Mouse (Mus musculus): Measurements from ENCODE around the gene Pgam2.
"Not testable (repeated sequence)": the region's sequence is repeated elsewhere in the genome, so short reads cannot be mapped to it uniquely, and the experiment has no call there.

Gene Pgam2

DNA sequence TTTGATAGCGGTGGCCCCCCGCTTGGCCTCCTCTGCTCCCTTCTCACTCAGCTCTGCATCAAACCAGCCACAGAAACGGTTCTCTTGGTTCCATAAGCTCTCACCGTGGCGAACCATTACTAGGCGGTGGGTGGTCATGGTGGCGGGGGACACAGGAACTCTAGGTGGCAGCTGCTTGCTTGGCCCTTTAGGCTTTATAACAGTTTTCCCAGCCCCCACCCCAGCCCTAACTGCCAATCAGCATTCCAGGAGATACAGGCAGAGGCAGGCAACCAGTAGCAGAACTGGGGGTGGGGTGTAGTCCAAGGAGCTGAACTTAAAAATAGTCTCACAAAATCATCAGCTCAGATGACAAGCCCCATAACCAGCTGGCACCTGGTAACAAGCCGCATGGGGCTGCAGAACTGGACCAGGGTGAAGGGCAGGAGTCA, at the start of gene Pgam2:
TSS of gene Pgam2 (minus strand) at position 183 of the 431 bp plus-strand sequence.
- in situ Hi-C loops (cut with MboI): no loop called here

DNA sequence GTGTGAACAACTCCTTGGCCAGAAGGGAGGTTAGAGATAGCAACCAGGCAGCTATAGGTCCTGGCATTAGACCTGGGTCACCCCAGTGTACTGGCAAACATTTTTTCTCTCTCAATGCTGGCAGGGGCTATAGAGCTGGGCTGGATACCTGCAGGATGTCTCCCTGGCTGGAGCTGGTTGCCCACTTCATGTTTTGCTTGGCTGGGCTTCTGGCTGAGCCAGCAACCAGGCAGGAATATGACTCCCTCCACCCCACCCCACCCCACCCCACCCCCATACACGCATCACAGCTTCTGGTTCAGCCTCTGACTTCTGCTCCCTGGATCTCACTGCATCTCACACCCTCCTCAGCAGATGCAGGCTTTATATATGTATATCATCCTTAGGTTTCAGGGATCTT, 48.8 kb upstream of the Pgam2 start:
- in situ Hi-C loops (cut with MboI): no loop called here

DNA sequence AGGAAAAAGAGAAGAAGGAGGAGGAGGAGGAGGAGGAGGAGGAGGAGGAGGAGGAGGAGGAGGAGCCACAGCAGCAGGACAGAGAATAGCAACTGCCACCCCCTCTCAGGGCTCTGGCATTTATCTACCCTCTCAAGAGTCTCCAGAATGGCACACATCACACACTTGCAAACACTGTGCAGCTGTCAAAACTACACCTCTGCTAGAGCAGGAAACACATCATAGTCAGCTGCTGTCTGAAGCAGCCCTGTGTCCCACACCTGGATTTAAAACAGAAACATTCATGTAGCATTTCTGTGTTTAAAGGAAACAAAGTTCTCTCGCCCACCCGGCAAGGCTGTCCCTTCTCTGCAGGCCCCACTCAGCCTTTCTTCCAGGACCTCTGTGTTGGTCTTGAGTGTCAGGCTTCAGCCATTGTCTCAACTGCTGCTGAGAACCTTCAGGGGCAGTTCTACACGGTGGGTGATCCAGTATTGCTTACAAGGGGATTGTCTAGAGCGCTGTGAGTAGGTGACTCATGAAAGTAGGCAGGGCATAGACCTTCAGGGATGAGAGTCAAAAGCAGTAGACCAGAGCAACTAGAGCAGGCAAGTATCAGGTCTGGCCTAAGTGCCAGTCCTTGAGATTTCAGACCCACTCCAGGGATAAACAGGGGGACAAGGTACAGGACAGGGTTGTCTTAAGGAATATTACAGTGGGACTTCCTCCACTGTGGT, 47.6 kb upstream of the Pgam2 start:
- in situ Hi-C loops (cut with MboI): no loop called here

DNA sequence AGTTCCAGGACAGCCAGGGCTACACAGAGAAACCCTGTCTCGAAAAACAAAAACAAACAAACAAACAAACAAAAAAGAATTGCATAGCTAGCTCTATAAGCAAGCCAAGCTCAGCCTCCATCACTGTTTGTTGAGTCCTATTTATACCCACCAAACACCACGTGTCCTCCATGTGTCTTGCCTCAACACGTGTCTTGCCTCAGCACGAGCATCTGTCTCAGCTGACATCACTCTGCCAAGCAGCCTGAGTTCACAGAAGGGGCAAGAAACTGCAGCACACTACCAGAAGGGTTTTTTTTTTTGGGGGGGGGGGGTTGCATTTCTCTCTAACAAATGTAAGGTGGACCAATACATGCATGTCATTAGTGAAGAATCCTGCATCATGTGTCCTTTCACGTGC, 46.9 kb upstream of the Pgam2 start:
- in situ Hi-C loops (cut with MboI): no loop called here

DNA sequence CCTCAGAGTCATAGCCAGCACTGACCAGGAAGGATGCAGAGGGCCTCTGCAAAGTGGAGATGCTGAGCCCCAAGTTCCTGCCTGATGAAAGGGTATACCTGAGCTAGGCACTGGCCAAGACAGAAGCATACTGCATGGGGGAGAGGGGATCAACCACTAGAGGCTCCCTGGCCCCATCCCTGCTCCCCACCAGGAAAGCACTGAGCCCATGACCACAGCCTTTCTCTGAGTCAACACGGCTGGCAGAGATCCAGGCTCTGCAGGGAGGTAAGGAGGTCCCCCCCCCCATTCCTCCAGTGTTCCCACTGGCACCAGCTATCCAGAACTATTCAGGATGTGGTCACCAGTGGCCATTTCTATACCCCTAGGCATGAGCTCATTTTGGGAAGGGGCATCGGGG, 45.8 kb upstream of the Pgam2 start:
- in situ Hi-C loops (cut with MboI): no loop called here

DNA sequence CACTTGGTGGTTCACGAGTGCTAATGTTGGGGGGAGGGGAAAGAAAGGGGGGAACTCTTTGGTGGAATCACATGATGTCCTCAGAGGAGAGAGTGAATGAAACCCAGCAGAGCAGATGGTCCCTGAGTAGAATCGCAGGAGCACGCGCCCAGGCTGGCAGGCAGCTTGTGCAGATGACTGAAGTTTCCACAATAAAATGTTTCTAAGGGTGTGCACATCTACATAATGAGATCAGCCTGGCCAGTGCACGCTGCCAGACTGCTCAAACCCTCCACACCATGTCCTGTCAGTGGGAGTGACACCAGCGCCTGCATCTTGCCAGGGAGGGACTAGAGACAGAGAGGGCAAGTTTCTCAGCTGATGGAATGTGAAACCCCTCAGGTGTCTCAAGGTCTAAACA, 45.2 kb upstream of the Pgam2 start:
- in situ Hi-C loops (cut with MboI): no loop called here

DNA sequence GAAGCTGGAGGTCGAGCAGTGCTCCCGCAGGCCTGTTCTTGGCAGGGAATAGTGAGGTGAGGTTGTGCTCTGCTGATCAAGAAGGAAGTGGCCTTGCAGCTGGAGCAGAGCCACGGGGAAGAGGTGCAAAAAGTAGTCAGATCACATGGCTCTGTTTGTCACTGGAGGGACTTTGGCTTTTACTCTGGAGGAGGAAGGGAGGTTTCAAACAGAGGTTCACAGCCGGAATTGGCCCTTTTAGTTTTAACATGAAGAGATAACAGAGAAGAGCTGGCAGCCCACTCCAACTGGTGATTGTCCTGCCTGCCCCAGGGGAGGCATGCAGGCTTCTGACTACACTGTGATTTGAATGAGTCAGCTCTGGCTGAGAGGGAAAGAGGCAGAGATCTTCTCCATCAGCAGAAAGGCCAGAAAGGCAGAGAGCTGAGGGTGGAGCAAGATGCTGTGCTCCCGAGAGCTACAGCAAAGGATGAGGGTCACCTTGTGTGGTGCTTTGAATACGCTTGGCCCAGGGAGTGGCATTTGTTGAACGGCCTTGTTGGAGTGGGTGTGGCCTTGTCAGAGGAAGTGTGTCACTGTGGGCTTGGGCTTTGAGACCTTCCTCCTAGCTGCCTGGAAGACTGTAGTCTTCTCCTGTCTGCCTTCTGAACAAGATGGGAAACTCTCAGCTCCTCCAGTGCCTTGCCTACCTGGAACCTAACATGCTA, 43.3 kb upstream of the Pgam2 start:
- in situ Hi-C loops (cut with MboI): no loop called here

DNA sequence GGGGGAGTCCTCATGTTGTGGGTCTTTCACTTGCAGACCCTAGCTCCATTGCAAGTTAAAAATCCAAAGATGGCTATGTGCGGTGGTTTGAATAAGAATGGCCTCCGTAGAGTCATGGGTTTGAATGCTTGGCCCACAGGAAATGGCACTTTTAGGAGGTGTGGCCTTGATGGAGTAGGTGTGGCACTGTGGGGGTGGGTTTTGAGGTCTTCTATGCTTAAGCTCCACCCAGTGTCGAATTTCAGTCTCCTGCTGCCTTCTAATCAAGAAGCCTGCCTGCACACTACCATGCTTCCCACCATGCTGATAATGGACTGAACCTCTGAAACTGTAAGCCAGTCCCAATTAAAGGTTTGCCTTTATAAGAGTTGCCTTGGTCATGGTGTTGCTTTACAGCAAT, 39.6 kb upstream of the Pgam2 start:
- in situ Hi-C loops (cut with MboI): no loop called here

DNA sequence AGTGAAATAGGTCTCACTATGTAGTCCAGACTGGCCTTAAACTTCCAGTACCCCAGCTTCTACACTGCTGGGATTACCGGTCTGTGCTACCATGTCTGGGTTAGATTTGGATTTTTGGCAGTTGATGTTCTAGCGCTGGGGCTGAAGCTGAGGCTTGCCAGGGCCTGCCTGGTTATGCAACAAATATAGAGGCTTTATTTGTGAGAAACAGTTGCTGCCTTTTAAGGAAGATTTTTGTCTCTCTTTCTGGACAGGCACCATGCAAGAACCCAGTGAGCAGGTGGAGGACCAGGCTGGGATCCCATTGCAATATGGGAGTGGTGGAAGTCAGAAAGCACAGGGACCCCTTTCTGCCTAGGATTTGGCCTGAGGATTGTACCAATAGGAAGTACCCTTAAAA, 38.2 kb upstream of the Pgam2 start:
- in situ Hi-C loops (cut with MboI): no loop called here

DNA sequence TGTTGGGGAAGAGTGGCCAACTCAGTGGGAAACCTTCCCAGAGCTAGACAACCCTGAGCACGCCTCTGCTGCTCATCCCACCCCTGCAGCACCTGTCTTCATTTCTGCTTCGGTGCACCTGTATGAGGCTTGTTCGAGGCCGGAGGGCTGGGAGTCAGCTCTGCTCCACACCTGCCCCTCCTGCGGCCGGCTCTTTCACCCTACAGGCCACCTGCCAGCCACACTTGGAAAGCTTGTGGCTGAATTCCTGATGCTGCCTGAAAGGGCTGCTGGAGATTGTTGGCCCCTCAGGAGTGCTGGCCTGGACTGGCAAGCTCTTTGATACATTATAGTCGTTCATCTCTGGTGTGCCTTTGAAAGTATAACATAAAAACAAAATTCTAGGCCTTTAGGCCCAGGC, 36.8 kb upstream of the Pgam2 start:
- in situ Hi-C loops (cut with MboI): no loop called here

DNA sequence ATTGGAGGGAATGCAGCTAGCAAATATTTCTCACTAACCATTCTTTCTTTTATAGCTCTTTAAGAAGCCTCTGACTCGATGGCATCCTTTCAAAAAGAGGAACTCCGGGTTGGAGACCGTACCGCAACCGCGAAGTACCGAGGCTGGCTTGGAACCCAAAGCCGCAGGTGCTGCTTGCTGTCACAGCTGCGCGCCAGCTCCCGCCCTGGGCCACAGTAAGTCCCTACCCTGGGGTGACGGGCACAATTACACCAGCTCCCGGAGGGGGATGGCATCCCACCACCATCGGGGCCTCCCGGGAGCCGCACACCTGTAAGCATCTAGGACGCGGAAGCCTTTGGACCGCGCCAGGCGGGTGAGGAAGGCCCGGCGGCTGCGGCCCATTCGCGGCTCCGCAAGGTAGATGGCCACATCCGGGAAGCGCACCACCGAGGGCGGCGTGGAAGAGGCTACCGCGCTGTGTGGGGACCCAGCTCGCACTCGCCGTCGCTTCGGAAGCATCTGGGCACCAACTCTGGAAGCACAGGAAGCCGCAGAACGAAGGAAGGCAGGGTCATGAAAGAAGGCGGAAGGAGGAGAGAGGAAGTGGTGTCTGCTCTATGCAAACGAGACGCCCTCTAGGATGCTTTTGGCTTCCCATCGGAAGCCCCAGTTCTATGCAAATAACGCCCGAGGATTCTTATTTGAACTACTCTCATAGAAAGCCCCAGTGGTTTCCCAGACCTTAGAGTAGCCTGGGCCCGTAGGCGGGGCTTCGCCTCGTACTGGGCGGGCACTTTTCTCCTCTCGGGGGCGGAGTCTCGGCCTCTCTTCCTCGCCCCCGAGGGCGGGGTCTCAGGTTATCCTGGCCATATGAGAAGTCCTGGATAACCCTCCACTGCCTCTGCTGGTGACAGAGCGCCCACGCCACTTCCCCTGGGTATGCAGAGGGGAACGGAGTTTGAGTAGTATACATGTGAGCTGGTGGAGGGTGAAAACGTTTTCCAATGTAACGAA, 34.0 kb upstream of the Pgam2 start, which contains the start of gene Polm:
TSS of gene Polm (minus strand) at position 766 of the 996 bp plus-strand sequence.
- in situ Hi-C loops (cut with MboI): no loop called here

DNA sequence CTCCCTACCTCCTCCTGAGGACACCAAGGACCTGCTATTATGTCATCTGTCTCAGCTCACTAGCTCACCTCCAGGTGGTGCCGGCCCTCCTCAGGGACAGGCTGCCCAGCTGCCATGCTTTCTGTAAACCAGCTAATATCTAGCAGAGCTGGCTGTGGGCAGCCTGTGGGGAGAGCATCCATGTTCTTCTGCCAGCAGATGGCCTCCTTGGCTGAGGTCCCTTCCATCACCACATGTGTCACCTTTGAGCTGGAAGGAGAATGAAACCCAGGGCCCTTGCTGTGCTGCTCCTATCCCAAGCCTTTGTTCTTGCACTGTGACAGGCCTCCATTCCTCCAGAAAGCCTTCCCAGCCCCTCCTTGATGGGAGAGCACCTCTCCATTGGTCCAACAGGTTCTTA, 32.6 kb upstream of the Pgam2 start:
- in situ Hi-C loops (cut with MboI): no loop called here

DNA sequence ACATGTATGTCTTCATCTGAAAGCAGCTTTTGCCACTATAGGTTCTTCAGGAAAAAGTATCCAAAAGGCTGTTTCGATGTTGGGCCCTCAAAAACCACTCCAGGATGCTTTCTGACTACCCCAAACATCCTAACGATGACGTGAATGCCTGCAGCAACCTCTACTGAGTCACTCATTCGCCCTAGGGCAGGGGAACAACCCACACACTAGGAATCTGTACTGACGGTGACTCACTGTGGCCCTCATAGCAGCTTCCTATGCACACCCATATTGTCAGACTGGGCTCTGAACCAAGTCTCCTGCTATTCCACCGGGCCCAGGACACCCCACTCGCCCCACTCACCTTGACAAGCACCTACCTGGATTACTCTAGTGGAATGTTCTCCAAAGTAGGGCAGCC, 31.5 kb upstream of the Pgam2 start:
- in situ Hi-C loops (cut with MboI): no loop called here

DNA sequence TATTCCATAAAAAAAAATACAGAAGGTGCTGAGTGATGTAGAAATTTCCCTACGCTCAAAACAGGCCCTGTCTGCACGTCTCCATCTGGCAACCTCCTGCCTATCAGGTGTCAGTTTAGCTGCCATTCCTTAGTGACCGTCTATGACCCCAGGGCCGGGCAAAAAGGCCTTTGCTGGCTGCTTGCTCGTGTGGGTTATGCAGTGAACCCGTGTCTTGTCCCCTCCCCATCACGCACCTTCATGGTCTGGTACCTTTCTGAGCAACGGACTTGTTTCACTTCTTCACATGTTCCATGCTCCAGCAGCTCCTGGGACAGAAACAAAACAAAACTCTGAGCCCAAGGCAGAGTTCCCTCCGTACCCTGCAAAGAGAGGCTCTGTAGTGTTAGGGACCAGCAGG, 31.0 kb upstream of the Pgam2 start:
- in situ Hi-C loops (cut with MboI): no loop called here

DNA sequence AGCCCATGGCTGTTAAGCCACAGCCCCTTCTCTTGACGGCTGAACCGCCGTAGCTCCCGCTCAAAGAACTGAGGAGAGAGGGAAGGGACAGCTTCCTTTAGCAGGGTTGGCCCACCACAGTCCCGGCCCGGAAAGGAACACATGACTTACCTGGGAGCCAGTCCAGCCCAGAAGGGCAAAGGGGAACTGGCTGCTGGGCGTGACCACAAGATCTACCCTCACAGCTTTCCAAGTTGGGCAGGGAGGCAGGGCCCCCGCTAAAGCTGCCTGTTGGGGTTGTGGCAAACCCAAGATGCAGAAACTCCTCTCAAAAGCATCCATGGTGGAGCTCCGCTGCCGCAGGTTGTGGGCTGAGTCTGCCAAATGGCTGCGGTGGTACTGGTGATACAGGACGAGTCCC, 25.8 kb upstream of the Pgam2 start:
- in situ Hi-C loops (cut with MboI): no loop called here

DNA sequence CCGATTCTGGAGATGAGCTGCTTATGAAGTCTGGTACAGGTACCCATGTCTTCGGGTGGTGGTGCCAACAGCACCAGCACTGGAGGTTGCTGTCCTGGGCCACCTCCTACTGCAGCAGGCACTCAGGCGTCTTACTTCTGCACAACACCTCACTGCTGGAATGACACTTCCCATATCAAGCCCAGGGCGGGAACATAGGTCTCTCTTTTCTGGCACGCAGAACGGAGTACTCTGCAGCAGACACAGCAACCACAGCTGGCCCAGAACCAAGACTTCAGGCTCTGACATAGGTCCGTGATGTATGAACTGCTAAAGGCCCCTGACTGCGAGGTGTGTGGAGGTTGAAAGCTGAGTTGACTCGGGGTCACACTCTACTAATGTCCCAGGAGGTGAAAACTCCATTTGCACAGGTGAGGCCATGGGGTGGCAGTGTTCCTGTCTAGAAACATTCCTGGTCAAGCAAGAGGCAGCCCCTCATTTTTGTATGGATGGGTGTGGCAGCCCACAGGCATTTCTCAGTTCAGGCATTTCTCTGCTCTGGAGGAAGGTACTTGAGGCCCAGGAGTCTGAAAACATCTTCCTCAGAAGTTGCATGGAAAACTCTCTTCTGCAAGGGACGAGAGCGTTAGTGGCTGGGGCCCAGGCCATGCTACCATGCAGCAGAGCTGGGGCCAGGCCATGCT, 25.1 kb upstream of the Pgam2 start:
- in situ Hi-C loops (cut with MboI): no loop called here

DNA sequence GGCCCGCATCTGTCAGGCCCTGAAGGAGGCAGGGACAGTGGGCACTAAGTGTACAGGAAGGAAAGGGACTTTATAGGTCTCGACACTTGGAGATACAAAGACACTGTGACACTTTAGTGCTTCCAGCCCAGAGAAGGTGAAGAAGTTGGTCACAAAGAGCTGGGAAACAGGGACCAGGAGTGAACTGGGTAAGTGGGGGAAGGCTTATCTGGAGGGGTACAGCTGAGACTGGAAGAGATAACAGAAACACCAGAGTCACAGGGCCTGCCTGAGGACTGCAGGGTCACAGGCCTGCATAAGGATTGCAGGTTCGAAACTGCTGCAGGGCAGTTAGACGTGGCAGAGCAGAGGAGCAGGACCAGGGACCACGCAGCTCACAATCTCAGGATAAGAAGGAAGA, 24.4 kb upstream of the Pgam2 start:
- in situ Hi-C loops (cut with MboI): no loop called here

DNA sequence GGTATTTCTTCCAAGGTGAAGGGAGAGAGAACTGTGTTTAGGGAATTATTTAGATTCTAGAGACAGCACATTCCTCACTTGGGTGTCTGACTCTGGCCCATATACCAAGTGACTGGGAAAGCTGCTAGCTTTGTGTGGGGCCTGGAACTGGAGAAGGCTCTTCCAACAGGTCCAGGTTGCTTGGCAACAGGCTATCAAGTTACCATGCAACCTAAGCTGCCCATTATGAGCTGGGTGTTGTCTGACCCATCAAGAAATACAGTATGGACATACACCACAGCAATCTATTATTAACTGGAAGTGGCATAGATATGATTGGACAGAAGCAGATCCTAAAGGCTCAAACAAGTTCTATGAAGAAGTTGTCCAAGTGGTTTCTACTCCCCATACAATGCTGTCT, 21.9 kb upstream of the Pgam2 start:
- in situ Hi-C loops (cut with MboI): no loop called here

DNA sequence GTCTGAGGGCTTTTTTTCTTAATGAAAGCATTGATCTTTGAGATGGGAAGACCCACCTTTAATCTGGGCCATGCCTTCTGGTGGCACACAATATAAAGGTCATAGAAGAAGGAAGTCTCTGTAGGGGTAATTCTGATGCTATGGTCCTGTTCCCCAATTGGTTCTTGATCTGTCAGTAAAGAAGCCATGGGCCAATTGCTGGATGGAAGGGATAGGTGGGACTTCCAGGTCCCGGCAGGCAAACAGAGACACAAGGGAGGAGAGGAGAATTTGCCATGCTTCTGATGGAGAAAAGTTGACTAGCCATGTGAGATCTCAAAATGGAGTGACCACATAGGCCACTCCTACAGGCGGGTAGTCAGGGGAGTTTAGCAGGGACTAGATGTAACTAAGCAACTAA, 15.7 kb upstream of the Pgam2 start:
- in situ Hi-C loops (cut with MboI): no loop called here

DNA sequence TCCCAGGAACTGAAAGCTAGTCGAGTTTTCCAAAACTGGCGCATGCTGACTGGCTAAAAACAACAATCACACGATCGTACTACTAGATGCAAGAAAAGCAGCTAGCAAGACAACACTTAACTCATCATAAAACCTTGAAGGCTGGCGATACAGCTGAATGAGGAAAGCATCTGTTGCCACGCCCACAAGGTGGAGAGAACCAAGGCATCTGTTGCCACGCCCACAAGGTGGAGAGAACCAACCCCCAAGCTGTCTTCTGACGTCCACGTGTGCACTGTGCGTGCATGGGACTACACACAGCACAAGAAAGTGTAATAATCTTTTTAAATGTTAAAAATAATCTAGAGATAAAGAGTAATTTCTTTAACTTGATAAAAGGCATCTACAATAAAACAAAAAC, 9.8 kb upstream of the Pgam2 start:
- in situ Hi-C loops (cut with MboI): no loop called here

DNA sequence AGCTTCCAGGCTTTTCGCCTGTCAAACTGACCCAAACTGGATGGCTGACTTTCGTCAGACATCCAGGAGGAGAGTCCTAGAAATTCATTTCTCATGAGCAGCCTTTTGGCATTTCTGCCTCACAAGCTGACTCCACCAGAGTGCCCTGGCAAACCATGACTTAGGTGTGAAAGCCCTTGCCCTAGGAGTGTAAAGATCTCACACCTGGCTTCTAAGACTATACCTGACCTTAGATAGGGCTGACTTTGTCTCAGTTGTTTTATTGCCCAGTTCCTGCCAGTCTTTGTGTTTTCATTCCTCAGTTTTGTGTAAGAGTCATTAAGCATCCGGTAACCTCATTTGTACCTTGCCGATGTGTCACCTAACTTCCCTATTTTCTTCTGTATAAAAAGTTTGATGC, 6.0 kb upstream of the Pgam2 start:
- in situ Hi-C loops (cut with MboI): not testable (repeated sequence)

DNA sequence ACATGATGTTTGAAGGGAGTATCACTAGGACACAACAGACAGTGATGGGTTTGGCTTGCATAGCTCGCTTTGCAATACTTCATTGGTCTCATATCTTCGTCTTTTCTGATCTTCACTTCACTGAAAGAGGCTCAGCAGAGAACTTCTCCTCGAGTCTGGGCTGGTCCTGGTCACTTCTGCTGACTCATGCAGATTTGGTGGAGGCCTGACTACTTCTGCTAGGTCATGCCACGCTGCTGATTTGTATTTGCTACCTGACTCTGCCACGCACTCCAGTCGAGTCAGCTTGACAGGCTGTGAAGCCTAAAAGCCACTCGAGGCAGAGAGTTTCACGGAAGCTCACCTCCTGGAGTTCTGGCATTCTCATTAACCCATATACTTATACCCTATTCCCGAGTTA, 4.4 kb upstream of the Pgam2 start:
- in situ Hi-C loops (cut with MboI): no loop called here

Measured in mature B cell (primary cell).